Mouse (Mus musculus) midbrain, embryonic 16.5 days (tissue): ENCODE data around the gene Foxp1. TPM values are rescaled to one million over a fixed set of nuclear protein-coding genes. Genes with fewer than 3 reads are reported as not detected.

Experiments used
- ATAC-seq: fragments of 200-750 bp; cut with Nextera tagmentation; 2 replicates; pipeline ENCODE4 v1.8.0; 2017; ENCODE audit warnings: moderate TSS enrichment
- H3K27ac ChIP-seq: fragments of 300-500 bp; sonication (generic); 2 replicates; pipeline ENCODE4 v1.5.1; 2014; ENCODE audit warnings: mild to moderate bottlenecking, low read length, mixed read lengths
- H3K27me3 ChIP-seq: fragments of 300-500 bp; sonication (generic); 2 replicates; pipeline ENCODE4 v1.6.1; 2014; ENCODE audit warnings: low read depth, low read length, mixed read lengths; ENCODE audit not compliant: control insufficient read depth, insufficient read depth
- H3K36me3 ChIP-seq: fragments of 300-500 bp; sonication (generic); 2 replicates; pipeline ENCODE4 v1.6.1; 2014; ENCODE audit warnings: mild to moderate bottlenecking, low read length, moderate library complexity, mixed read lengths; ENCODE audit not compliant: control insufficient read depth, insufficient read depth
- H3K4me1 ChIP-seq: fragments of 300-500 bp; sonication (generic); 2 replicates; pipeline ENCODE4 v1.6.1; 2014; ENCODE audit warnings: mild to moderate bottlenecking, low read length, mixed read lengths; ENCODE audit not compliant: control insufficient read depth, insufficient read depth
- H3K4me2 ChIP-seq: fragments of 300-500 bp; sonication (generic); 2 replicates; pipeline ENCODE4 v1.6.1; 2014; ENCODE audit warnings: mild to moderate bottlenecking, low read length, mixed read lengths
- H3K4me3 ChIP-seq: fragments of 300-500 bp; sonication (generic); 2 replicates; pipeline ENCODE4 v1.5.1; 2014; ENCODE audit warnings: low read depth, mild to moderate bottlenecking, low read length, moderate library complexity, mixed read lengths
- H3K9ac ChIP-seq: fragments of 300-500 bp; sonication (generic); 2 replicates; pipeline ENCODE4 v1.6.1; 2014; ENCODE audit warnings: low read depth, low read length, mixed read lengths
- H3K9me3 ChIP-seq: fragments of 300-500 bp; sonication (generic); replicated peaks from 2 replicates; pipeline ENCODE4 v1.6.1; 2014; ENCODE audit warnings: mild to moderate bottlenecking, low read length, mixed read lengths; ENCODE audit not compliant: control insufficient read depth, poor library complexity, severe bottlenecking
- WGBS: fragments of 180-500 bp; shearing (Covaris S2); extraction: QIAGEN DNeasy Blood & Tissue Kit; methylation state at CpG from one replicate; pipeline ENCODE4 v1.1.7; 2014; 5-methylcytosine and 5-hydroxymethylcytosine counted together
- polyA plus RNA-seq: library from polyadenylated mRNA; unstranded; fragments of >200 nt; fragmentation: Nextera tagmentation; extraction: Ambion mirVana; gene quantifications from 2 replicates; pipeline ENCODE4 v1.2.1, GENCODE M21; 2015

Gene Foxp1
- polyA plus RNA-seq, 1 experiment from 2014 or later = 79.8 TPM

- no peaks in the 10 kb centered on the region for H3K36me3 ChIP-seq
- H3K27me3 ChIP-seq = no peaks in the 10 kb centered on the region
- no peak overlapping the region for H3K4me3 ChIP-seq
- no peaks in the 10 kb centered on the region for H3K4me1 ChIP-seq
- 85% methylated on average over 3 of the region's 3 CpGs for WGBS
- no peak for ATAC-seq
- H3K9ac ChIP-seq = no peak overlapping the region
- H3K9me3 ChIP-seq = no peaks in the 10 kb centered on the region
- no peak overlapping the region for H3K4me2 ChIP-seq
- H3K27ac ChIP-seq = no peak overlapping the region
Measured at GRCm38 (mm10) chr6:99251222-99251621, 271.3 kb downstream of the Foxp1 start.

GRCm38 (mm10) chr6:99249496-99250030 is 273.0 kb downstream of the Foxp1 start:
- Histone ChIP-seq H3K27me3 (no peaks in the 10 kb centered on the region), H3K4me1 (no peaks in the 10 kb centered on the region), H3K9ac (no peak overlapping the region), H3K9me3 (no peaks in the 10 kb centered on the region), H3K4me2 (no peak overlapping the region), H3K27ac (no peak overlapping the region), H3K36me3 (no peaks in the 10 kb centered on the region), H3K4me3 (no peak overlapping the region)
- ATAC-seq = no peak
- 65% methylated on average over 5 of the region's 5 CpGs for WGBS

DNA sequence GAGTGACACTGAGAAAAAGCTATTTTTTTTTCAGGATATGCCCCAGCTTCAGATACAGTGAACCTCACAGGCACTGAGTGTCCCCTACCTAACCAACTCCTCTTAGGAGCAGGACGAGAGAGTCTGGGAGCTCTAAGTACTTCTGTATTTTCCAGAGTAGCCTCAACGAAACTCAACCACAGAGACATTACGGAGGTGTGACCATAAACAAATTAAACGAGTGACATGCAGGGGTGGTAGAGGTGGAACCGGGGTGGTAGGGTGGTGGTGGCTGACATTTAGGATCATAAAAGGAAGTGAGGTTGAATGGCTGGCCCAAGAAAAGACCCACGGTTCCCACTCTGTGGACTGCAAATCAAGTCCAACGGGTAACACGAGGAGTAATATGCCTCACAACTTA is 274.1 kb downstream of the Foxp1 start:
- no peak overlapping the region for H3K4me3 ChIP-seq
- ATAC-seq = no peak
- H3K9ac ChIP-seq = no peak overlapping the region
- H3K4me1 ChIP-seq = no peaks in the 10 kb centered on the region
- H3K4me2 ChIP-seq = no peak overlapping the region
- H3K9me3 ChIP-seq = no peaks in the 10 kb centered on the region
- H3K36me3 ChIP-seq = no peaks in the 10 kb centered on the region
- H3K27me3 ChIP-seq = no peaks in the 10 kb centered on the region
- H3K27ac ChIP-seq = no peak overlapping the region
- 92% methylated on average over 8 of the region's 8 CpGs for WGBS

DNA sequence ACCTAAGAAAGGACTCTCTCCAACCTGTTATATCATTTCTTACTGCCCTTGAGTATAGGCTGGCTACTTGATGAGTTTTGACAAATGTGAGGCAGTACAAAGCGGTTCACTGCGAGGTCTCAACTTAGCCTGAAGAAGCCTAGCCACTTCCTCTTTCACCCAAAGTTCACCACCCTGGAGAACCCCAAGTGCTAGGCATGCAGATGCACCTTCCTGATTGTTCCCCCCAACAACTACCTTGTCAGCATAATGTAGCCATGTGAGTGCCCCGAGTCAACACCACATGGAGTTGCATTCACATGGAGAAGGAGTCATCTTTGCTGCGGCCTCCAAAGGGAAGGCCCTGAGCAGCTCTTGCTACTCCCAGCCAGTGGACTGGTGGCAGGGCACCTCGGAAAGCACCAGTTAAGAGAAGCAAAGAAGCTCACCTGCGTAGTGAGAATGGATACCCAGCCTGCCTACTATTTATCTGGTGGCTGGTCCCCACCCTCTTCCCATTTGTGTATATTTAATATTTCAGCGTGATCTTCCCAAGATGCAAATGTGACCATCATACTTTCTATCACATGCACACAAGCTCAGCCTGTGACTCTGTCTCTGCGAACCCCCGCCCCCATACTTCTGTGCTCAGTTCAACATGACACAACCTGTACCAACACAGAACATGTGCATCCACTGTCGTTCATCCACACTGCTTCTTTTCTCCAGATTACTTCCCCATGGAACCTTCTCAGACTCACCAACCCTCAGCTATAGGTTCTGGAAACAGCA is 280.7 kb downstream of the Foxp1 start:
- ATAC-seq = no peak
- no peaks in the 10 kb centered on the region for H3K27me3 ChIP-seq
- no peaks in the 10 kb centered on the region for H3K4me1 ChIP-seq
- no peak overlapping the region for H3K4me3 ChIP-seq
- no peak overlapping the region for H3K27ac ChIP-seq
- no peaks in the 10 kb centered on the region for H3K9me3 ChIP-seq
- H3K36me3 ChIP-seq = no peaks in the 10 kb centered on the region
- 96% methylated on average over 10 of the region's 10 CpGs for WGBS
- no peak overlapping the region for H3K4me2 ChIP-seq
- no peak overlapping the region for H3K9ac ChIP-seq

DNA sequence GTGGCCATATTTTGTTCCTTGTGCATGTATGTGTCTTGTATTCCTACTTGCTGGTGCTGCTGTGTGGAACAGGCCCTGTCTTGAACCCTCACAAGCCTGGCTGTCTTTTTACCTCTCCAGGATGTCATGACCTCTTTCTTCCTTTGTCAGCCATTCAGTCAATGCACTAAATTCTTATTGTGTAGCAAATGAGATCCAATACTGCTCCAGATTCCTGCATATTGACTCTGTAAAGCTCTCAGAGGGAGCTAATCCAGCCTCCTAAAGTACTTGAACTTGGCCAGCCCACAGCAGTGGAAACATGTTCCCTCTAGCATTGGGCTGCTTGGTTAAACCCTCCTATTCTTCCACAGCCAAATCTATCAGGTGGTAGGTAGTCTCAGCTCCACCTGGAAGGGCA is 281.8 kb downstream of the Foxp1 start:
- Histone ChIP-seq H3K9me3 (no peaks in the 10 kb centered on the region), H3K36me3 (no peaks in the 10 kb centered on the region), H3K27ac (no peak overlapping the region), H3K4me1 (no peaks in the 10 kb centered on the region), H3K9ac (no peak overlapping the region), H3K27me3 (no peaks in the 10 kb centered on the region), H3K4me3 (no peak overlapping the region), H3K4me2 (no peak overlapping the region)
- no peak for ATAC-seq

- H3K27ac ChIP-seq = no peak overlapping the region
- H3K36me3 ChIP-seq = no peaks in the 10 kb centered on the region
- H3K4me1 ChIP-seq = peaks cover 4% of the 10 kb centered on the region
- H3K4me2 ChIP-seq = no peak overlapping the region
- no peak overlapping the region for H3K4me3 ChIP-seq
- no peaks in the 10 kb centered on the region for H3K9me3 ChIP-seq
- H3K9ac ChIP-seq = no peak overlapping the region
- no peaks in the 10 kb centered on the region for H3K27me3 ChIP-seq
- ATAC-seq = no peak
- 76% methylated on average over 8 of the region's 8 CpGs for WGBS
Measured at GRCm38 (mm10) chr6:99235588-99235987, 286.9 kb downstream of the Foxp1 start.

DNA sequence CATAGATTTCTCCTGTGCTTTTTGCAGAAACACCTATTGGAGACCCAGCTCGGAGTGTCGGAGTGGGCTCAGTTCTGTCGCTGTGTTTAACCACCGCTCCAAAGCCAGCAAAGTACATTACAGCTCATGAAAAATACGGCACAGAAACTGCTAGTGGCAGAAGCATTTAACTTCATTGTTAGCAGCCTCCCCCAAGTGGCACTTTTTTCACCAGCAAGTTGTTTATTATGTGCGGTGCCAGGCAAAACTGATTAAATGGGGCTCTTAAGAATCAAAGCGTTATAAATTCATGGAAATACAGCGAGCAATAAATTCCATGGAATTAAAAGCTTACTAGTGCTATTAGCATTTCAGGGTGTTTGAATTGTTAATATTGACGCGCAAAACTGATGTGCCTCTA is 289.1 kb downstream of the Foxp1 start:
- Histone ChIP-seq H3K27ac (no peak overlapping the region), H3K9me3 (no peaks in the 10 kb centered on the region), H3K9ac (no peak overlapping the region), H3K4me1 (peaks cover 5% of the 10 kb centered on the region), H3K4me3 (no peak overlapping the region), H3K27me3 (no peaks in the 10 kb centered on the region), H3K36me3 (no peaks in the 10 kb centered on the region), H3K4me2 (no peak overlapping the region)
- WGBS = 52% methylated on average over 10 of the region's 10 CpGs
- no peak for ATAC-seq

- Histone ChIP-seq H3K4me2 (no peak overlapping the region), H3K4me3 (no peak overlapping the region), H3K27ac (no peak overlapping the region), H3K27me3 (no peaks in the 10 kb centered on the region), H3K9ac (no peak overlapping the region), H3K36me3 (no peaks in the 10 kb centered on the region), H3K9me3 (no peaks in the 10 kb centered on the region), H3K4me1 (peaks cover 6% of the 10 kb centered on the region)
- ATAC-seq = no peak
- 78% methylated on average over 6 of the region's 6 CpGs for WGBS
Measured at GRCm38 (mm10) chr6:99228336-99228870, 294.1 kb downstream of the Foxp1 start.

- 0 out of 2 replicates have a peak, but pooled peaks cover 2% of the 10 kb centered on the region for H3K4me1 ChIP-seq
- no peak for ATAC-seq
- no peak overlapping the region for H3K4me3 ChIP-seq
- H3K4me2 ChIP-seq = no peak overlapping the region
- 85% methylated on average over 5 of the region's 5 CpGs for WGBS
- H3K36me3 ChIP-seq = no peaks in the 10 kb centered on the region
- no peak overlapping the region for H3K9ac ChIP-seq
- H3K9me3 ChIP-seq = no peaks in the 10 kb centered on the region
- H3K27me3 ChIP-seq = no peaks in the 10 kb centered on the region
- H3K27ac ChIP-seq = no peak overlapping the region
Measured at GRCm38 (mm10) chr6:99221147-99221546, 301.4 kb downstream of the Foxp1 start.
